Comparison of ENCODE assay signal across 8 mouse cellular contexts in the genomic region with DNA sequence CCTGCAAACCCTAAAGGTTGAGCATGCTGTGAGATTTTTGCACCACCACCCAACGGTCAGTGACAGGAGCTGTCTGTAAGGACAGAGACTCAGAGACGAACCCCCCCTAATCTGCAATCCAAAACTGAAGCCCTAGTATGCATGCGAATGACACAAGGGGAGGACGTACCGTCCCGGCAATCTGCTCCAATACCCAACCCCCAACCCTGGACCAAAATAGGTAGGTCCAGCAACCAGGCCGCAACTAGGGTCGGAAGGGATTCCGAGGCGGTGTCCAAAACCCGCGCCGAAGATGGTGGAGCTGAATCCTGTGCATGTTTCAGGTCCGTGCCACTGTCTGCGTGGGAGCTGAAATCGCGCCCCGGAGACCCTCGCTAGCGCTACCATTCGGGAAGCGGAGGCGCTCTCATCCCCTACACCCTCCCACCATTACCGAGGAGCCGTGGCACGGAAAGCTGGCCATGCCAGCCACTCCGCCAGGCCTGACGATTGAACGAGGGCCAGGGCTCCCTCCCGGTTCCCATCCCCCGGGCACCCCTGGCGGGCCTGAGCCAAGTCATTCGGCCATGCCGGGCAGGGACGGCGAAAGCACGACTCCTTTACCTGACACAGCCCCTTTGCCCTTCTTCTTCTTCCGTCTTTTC. TPM values are rescaled to one million over a fixed set of nuclear protein-coding genes. Genes with fewer than 3 reads are reported as not detected.
A peak's percentile ranks its signal among the peaks of the same experiment; 100 is the strongest.
DNase-seq lines count a peak whose midpoint lies in the region; ATAC-seq and TF ChIP-seq lines count a peak whose summit lies in the region.
"Had no signal": no experiment of that assay in that cellular context is flagged by ENCODE, and none has a peak within 500 bp of the region (broad histone marks: within the 10 kb centered on the region; RNA-seq: fewer than 3 reads in every experiment).

No protein-coding gene starts in this region.

- intact Hi-C loops in gastrocnemius, postnatal 36 days (cut with DNase I), result no loop called here

- DNase-seq in embryo, embryonic 10.5 days (ENCODE audit: low spot score), result peak; percentile 58
- DNase-seq in gastrocnemius, postnatal 36 days, result peak; percentile 36 to 56
- peak; percentile 36 for DNase-seq in kidney, postnatal 0 days (ENCODE audit: low spot score)
- peak; percentile 12 for DNase-seq in lung, postnatal 0 days (ENCODE audit: low spot score)
- peak; percentile 58 for DNase-seq in skeletal muscle tissue, adult 2 months (ENCODE audit: low read depth, low spot score)

- ATAC-seq in kidney, postnatal 0 days (replicated peaks; ENCODE audit: low FRiP score, low read depth), result peak; percentile 66
- ATAC-seq in lung, postnatal 0 days, result peak; percentile 47

- TF ChIP-seq CTCF in C2C12 (IDR thresholded peaks at IDR 0.05; ENCODE audit: control insufficient read depth, insufficient read depth, insufficient read length) (no peak), E14TG2a.4 (conservative IDR thresholded peaks at IDR 0.05; ENCODE audit: low read length) (no peak)
- no peak for TF ChIP-seq CTCF in kidney, postnatal 0 days (IDR thresholded peaks at IDR 0.05; ENCODE audit: low read depth)
- no peak for TF ChIP-seq CTCF in lung, postnatal 0 days (IDR thresholded peaks at IDR 0.05)

- H3ac ChIP-seq in C2C12 (ENCODE audit: control insufficient read depth, insufficient read length, low read depth), result peak overlapping the region; percentile 94

- no peak for TF ChIP-seq EP300 in lung, postnatal 0 days (IDR thresholded peaks at IDR 0.05)

- peak overlapping the region; percentile 81 for H3K9ac ChIP-seq in kidney, postnatal 0 days (ENCODE audit: low read depth, low read length)
- peak overlapping the region; percentile 89 for H3K9ac ChIP-seq in lung, postnatal 0 days (replicated peaks; ENCODE audit: low read depth)

- peaks cover 51% of the 10 kb centered on the region for H3K79me3 ChIP-seq in C2C12 (ENCODE audit: low read depth)

- peak overlapping the region; percentile 94 for H3K27ac ChIP-seq in kidney, postnatal 0 days
- peak overlapping the region; percentile 78 for H3K27ac ChIP-seq in lung, postnatal 0 days (ENCODE audit: low read length)

- peaks cover 55% of the 10 kb centered on the region for H3K79me2 ChIP-seq in C2C12 (ENCODE audit: control insufficient read depth, insufficient read depth)

- H3K4me1 ChIP-seq in E14TG2a.4 (replicated peaks; ENCODE audit: low read depth, low read length), result peaks cover 38% of the 10 kb centered on the region
- 0 out of 2 replicates have a peak, but pooled peaks cover 4% of the 10 kb centered on the region for H3K4me1 ChIP-seq in kidney, postnatal 0 days (replicated peaks; ENCODE audit: insufficient read depth, low read length)
- peaks cover 3% of the 10 kb centered on the region; the same call in 1 of the 2 replicates for H3K4me1 ChIP-seq in lung, postnatal 0 days (ENCODE audit: insufficient read depth, low read depth, low read length)

- no peaks in the 10 kb centered on the region for H3K9me3 ChIP-seq in E14TG2a.4 (ENCODE audit: low read length)
- no peaks in the 10 kb centered on the region for H3K9me3 ChIP-seq in kidney, postnatal 0 days (replicated peaks; ENCODE audit: low read length)
- H3K9me3 ChIP-seq in lung, postnatal 0 days (ENCODE audit: low read length), result no peaks in the 10 kb centered on the region

- H3K4me3 ChIP-seq in C2C12 (ENCODE audit: insufficient read depth, poor library complexity, severe bottlenecking) (peak overlapping the region; percentile 96), E14TG2a.4 (replicated peaks; ENCODE audit: low read length) (peak overlapping the region; percentile 94)
- H3K4me3 ChIP-seq in kidney, postnatal 0 days (replicated peaks; ENCODE audit: low read depth, low read length), result peak overlapping the region; percentile 82
- H3K4me3 ChIP-seq in lung, postnatal 0 days (ENCODE audit: low read depth, low read length), result peak overlapping the region; percentile 85

- peak overlapping the region; percentile 75 for H3K4me2 ChIP-seq in kidney, postnatal 0 days (ENCODE audit: low read length)
- H3K4me2 ChIP-seq in lung, postnatal 0 days (replicated peaks; ENCODE audit: low read depth, low read length), result peak overlapping the region; percentile 83

- under 1% methylated on average over 38 of the region's 38 CpGs for WGBS in kidney, postnatal 0 days
- 2% methylated on average over 38 of the region's 38 CpGs for WGBS in lung, postnatal 0 days

- H3K36me3 ChIP-seq in C2C12 (ENCODE audit: control insufficient read depth, insufficient read depth) (peaks cover 22% of the 10 kb centered on the region), E14TG2a.4 (ENCODE audit: insufficient read depth, low read length) (peaks cover 27% of the 10 kb centered on the region)
- H3K36me3 ChIP-seq in kidney, postnatal 0 days (ENCODE audit: insufficient read depth, low read length), result peaks cover 6% of the 10 kb centered on the region; the same call in 1 of the 2 replicates
- 0 out of 2 replicates have a peak, but pooled peaks cover 5% of the 10 kb centered on the region for H3K36me3 ChIP-seq in lung, postnatal 0 days (ENCODE audit: insufficient read depth, low read length)

- H3K27me3 ChIP-seq in C2C12 (ENCODE audit: control insufficient read depth, insufficient read depth, insufficient read length), result no peaks in the 10 kb centered on the region
- H3K27me3 ChIP-seq in E14TG2a.4 (ENCODE audit: insufficient read depth, low read length), result no peaks in the 10 kb centered on the region
- no peaks in the 10 kb centered on the region for H3K27me3 ChIP-seq in kidney, postnatal 0 days (ENCODE audit: insufficient read depth, low read length)
- H3K27me3 ChIP-seq in lung, postnatal 0 days (replicated peaks; ENCODE audit: insufficient read depth, low read length), result no peaks in the 10 kb centered on the region

TF ChIP-seq in C2C12, 6 proteins besides CTCF, POLR2A, EP300 and RAD21:
- TF ChIP-seq FOSL1 (IDR thresholded peaks at IDR 0.05; ENCODE audit: insufficient read depth, low read length, poor library complexity, severe bottlenecking) (no peak), CEBPB (IDR thresholded peaks at IDR 0.05; ENCODE audit: low read depth) (no peak), MYOD1 (IDR thresholded peaks at IDR 0.05; ENCODE audit: control insufficient read depth, insufficient read length, low read depth) (no peak), USF1 (IDR thresholded peaks at IDR 0.05; ENCODE audit: low read depth) (no peak), MYOG (IDR thresholded peaks at IDR 0.05; ENCODE audit: control insufficient read depth, extremely low read depth, insufficient read length) (no peak), MAX (IDR thresholded peaks at IDR 0.05) (no peak)

RNA-seq across cellular contexts. Expression of a gene that starts 7.8 kb away (rescaled TPM):
- 205 TPM for polyA plus RNA-seq in C2C12 (2012; fragmentation: generic; extraction: Trizol)
- 100 to 1,000 TPM; 156 to 159 TPM for total RNA-seq in gastrocnemius, postnatal 36 days (2021)
- polyA plus RNA-seq in kidney, postnatal 0 days (2015; fragmentation: Nextera tagmentation; extraction: Ambion mirVana), result 187 and 188 TPM in 2 replicates
- polyA plus RNA-seq in lung, postnatal 0 days (2015; fragmentation: Nextera tagmentation; extraction: Ambion mirVana), result 135 and 137 TPM in 2 replicates

RNA-seq across cellular contexts. Expression of a gene that starts 57.7 kb away (rescaled TPM):
- 0.37 TPM for polyA plus RNA-seq in C2C12 (2012; fragmentation: generic; extraction: Trizol)
- under 1 TPM; 0.22 to 0.46 TPM for total RNA-seq in gastrocnemius, postnatal 36 days (2021)
- 0.18 and 0.34 TPM in 2 replicates for polyA plus RNA-seq in kidney, postnatal 0 days (2015; fragmentation: Nextera tagmentation; extraction: Ambion mirVana)
- polyA plus RNA-seq in lung, postnatal 0 days (2015; fragmentation: Nextera tagmentation; extraction: Ambion mirVana), result 0.12 TPM in 1 of 2 replicates, not detected in the other
- total RNA-seq: layer of hippocampus, postnatal 25 days had no signal

Comparison
In these comparisons a context has a peak if more than half of its experiments do, and no peak if none do; other contexts are left out.
1. Peak in every context shown above with its lines: DNase-seq, ATAC-seq, H3K4me3 ChIP-seq and H3K27ac ChIP-seq.